Mouse (Mus musculus): ENCODE data around the gene BC028528.
"Not testable (repeated sequence)": the region's sequence is repeated elsewhere in the genome, so short reads cannot be mapped to it uniquely, and the experiment has no call there.

Gene BC028528

GRCm38 (mm10) chr3:95872048-95872447 is 19.8 kb downstream of the BC028528 start:
- no peak for DNase-seq (ENCODE audit: low spot score)

DNA sequence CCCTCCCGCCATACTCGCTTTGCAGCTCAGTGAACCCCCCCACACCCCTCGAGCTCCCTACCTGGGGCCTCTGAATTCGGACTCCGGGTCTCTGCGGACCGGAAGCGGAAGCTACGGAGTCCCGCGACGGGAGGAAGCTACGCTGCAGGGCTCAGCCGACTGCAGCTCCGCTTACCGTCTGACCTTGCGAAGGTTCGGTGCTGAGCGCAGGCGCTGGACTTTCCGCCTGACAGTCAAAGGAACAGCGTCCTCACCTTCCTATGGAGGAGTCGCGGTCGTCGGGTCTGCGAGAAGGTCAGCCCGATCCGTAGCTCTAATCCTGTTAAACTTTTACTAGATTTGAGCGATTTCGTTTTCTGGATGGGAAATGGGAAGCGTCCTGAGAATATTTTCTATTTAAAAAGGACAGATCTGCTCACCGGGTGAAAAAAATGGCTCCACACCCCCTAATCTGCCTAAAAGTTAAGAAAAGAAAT is 20.4 kb downstream of the BC028528 start, which contains the start of gene Mrps21:
Gene Mrps21, minus strand, starts transcription at position 128 of the 476 bp plus-strand sequence.
- peak; percentile 76 for DNase-seq (ENCODE audit: low spot score)

DNA sequence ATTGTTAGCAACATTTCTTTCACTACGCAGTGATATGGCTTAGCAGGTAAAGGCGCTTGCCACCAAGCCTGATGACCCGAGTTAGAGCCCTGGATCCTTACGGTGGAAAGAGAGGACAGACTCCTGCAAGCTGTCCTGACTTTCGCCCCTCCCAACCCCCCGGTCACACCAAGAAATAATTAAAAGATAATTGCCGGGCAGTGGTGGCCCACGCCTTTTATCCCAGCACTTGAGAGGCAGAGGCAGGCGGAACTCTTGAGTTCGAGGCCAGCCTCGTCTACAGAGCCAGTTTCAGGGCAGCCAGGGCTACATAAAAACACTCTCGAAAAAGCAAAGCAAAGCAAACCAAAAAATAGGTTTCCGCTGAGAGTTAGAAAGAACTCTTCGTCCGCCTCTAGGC is 20.8 kb downstream of the BC028528 start:
- DNase-seq (ENCODE audit: low spot score): no peak

GRCm38 (mm10) chr3:95867408-95867807 is 24.4 kb downstream of the BC028528 start:
- no peak for DNase-seq (ENCODE audit: low spot score)

- DNase-seq (ENCODE audit: low spot score): no peak
Observed at GRCm38 (mm10) chr3:95866071-95866470, 25.7 kb downstream of the BC028528 start.

DNA sequence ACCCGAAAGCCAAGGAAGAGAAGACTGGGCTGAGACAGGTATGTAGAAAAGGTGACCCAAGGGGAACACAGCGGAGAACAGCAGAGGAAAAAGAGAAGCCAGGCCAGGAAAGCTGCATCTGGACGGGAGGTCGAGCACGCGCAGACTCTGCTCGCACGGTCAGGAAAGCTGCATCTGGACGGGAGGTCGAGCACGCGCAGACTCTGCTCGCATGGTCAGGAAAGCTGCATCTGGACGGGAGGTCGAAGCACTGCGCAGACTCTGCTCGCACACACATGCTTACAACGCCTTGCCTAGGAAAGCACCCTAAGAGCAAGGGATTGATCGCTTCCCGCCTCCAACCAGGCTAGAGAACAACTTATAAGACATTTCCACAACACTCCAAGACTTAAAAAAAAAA is 26.2 kb downstream of the BC028528 start:
- DNase-seq (ENCODE audit: low spot score): no peak

GRCm38 (mm10) chr3:95865050-95865449 is 26.8 kb downstream of the BC028528 start:
- no peak for DNase-seq (ENCODE audit: low spot score)

GRCm38 (mm10) chr3:95863578-95863977 is 28.2 kb downstream of the BC028528 start:
- DNase-seq (ENCODE audit: low spot score): no peak

DNA sequence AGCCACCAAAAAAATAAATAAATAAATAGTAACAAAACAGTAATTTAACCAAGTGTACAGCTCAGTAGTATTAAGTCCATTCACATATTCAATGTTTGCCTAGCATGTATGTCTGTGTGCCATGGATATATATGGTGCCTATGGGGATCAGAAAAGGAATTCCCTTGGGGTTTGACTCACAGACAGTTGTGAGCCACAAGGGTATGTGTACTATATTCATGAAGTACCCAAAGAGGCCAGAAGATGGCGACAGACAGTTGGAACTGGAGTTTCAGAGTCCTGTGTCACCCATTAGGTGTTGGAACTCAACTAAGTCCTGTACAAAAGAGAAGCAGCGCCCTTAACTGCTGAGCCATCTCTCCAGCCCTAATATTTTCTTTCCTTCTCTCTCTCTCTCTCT is 30.0 kb downstream of the BC028528 start:
- peak; percentile 54 for DNase-seq (ENCODE audit: low spot score)

- DNase-seq (ENCODE audit: low spot score): no peak
Observed at GRCm38 (mm10) chr3:95861216-95861615, 30.6 kb downstream of the BC028528 start.

- no peak for DNase-seq (ENCODE audit: low spot score)
Observed at GRCm38 (mm10) chr3:95860323-95860722, 31.5 kb downstream of the BC028528 start.

- not testable (repeated sequence) for DNase-seq (ENCODE audit: low spot score)
Observed at GRCm38 (mm10) chr3:95858278-95858677, 33.5 kb downstream of the BC028528 start.

DNA sequence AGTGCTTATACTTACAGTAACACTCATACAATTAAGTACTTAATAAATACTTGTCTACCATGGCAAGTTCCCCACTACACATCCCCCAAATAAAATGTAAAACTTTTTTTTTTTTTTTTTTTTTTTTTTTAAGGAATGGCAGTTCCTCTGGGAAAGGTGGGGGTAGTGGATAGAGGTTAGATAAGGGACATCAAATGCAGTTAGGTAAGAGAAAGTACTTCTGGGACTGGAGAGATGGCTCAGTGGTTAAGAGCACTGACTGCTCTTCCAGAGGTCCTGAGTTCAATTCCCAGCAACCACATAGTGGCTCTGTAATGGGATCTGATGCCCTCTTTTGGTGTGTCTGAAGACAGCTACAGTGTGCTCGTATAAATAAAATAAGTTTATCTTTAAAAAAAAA is 34.8 kb downstream of the BC028528 start:
- not testable (repeated sequence) for DNase-seq (ENCODE audit: low spot score)

DNA sequence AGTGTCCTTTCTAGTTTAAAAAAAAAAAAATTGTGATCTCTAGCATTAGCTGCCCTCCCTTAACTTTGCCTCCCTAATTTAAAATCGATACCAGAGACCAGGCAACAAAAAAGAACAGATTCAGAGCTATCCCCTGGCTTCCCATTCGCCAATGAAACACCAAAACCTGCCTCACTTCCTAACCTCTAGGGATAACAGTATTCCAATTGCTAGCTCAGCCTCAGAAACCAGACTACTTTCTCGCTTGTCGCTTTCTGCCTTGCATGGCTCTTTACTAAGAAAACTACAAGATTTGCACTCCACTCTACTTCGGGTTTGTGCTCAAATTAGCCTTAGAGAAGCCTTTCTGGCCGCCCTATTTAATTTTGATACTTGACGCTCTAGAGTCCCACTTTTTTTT is 35.7 kb downstream of the BC028528 start:
- no peak for DNase-seq (ENCODE audit: low spot score)

- DNase-seq (ENCODE audit: low spot score): peak; percentile 96
Observed at GRCm38 (mm10) chr3:95855502-95856089, 36.2 kb downstream of the BC028528 start, which contains the start of gene Prpf3. Gene Prpf3, minus strand, starts transcription at chr3:95855885.

- DNase-seq (ENCODE audit: low spot score): no peak
Observed at GRCm38 (mm10) chr3:95851317-95851716, 40.5 kb downstream of the BC028528 start.

DNA sequence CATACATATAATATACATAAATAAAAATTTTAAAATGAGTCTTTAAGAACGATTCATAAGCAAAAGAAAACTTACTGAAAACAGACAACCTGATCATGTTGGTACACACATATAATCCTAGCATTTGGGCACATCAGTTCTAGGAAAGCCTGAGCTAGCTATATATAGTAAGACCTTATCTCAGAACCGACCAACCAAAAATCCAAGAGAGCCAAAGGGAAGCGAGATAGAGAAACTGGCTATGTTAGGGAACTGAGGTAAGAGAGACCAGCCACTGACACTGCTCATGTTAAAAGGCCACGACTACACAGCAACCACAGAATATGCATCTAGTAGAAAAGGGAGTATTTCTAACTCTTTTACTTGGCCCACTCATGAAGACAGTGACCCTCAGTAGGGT is 41.2 kb downstream of the BC028528 start:
- DNase-seq (ENCODE audit: low spot score): no peak

GRCm38 (mm10) chr3:95842503-95843214 is 49.1 kb downstream of the BC028528 start:
- no peak for DNase-seq (ENCODE audit: low spot score)

DNA sequence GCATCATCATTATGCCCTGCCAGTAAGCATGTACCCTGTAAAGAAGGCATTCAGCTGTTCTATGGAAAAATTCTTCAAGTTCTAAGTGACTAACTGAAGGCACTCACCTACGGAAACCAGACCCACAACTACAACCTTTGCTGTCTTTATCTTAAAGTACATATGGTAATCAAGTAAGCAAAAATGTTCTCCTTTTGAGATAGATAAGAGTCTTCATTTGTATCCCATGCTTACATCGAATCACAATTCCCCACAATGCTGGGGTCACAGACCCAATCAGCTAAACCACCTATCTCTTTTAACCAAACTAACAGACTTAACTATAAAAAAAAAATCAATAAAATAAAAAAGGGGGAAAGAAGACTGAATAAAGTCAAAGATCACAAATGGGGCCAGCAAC is 52.6 kb downstream of the BC028528 start:
- DNase-seq (ENCODE audit: low spot score): no peak

Data from urinary bladder, postnatal 25 days (tissue).